Mouse (Mus musculus): Measurements from ENCODE around the gene Olfr1294. TPM values are rescaled to one million over a fixed set of nuclear protein-coding genes. Genes with fewer than 3 reads are reported as not detected.

Gene Olfr1294
- polyA plus RNA-seq (2015; fragmentation: Nextera tagmentation; extraction: Ambion mirVana): not detected in 2 replicates

DNA sequence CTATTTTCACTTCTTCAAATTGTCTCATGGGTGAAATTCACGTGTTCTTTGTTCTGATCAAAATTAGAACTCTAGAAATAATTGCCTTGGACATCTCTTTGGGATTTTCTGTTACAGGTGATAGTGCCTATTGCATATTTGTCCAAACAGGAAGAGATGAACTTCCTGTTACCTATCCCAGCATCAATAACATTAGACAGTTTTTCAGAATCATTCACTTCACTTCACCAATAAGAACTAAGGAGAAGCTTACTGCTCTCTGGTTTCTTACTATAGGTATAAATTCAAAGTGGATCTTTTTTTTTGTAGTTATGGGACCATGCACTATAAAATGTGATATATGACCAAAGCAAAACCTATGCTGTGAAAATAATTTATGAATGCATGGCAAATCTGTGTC is at the start of gene Olfr1294:
Gene Olfr1294 (minus strand): TSS at position 101 of the 400 bp plus-strand sequence.
- no peaks in the 10 kb centered on the region for H3K36me3 ChIP-seq
- H3K27ac ChIP-seq (replicated peaks): no peak within 1 kb of the TSS
- no peak within 1 kb of the TSS for H3K4me2 ChIP-seq
- no peak within 1 kb of the TSS for H3K9ac ChIP-seq
- no peak for ATAC-seq (ENCODE audit: extremely low read depth, insufficient number of reproducible peaks, low FRiP score, low TSS enrichment)
- H3K4me1 ChIP-seq: no peaks in the 10 kb centered on the region
- H3K27me3 ChIP-seq (replicated peaks): no peaks in the 10 kb centered on the region
- 36% methylated on average over 1 of the region's 1 CpGs for WGBS
- no peaks in the 10 kb centered on the region for H3K9me3 ChIP-seq
- no peak within 1 kb of the TSS for H3K4me3 ChIP-seq

DNA sequence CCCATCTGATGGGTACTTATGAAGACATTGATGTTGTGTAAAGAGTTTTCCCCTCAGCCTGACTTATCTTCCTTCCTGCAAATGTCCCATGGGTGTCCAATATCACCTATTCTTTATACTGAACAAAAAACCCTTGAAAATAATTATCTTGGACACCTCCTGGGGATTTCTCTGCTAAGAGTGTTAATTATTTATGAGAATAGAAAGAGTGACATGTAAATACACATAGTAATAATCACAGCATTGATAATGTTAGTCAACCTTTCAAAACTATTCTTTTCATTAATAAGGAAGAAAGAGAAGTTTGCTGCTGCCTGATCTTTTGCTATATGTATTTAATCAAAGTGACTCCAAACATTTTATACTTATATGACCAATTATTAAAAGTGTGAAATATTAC is 29.5 kb upstream of the Olfr1294 start, which contains the start of gene Olfr1295:
Gene Olfr1295 (minus strand): TSS at position 101 of the 400 bp plus-strand sequence.
- H3K36me3 ChIP-seq: no peaks in the 10 kb centered on the region
- H3K9ac ChIP-seq: no peak within 1 kb of the TSS
- H3K9me3 ChIP-seq: peaks cover 3% of the 10 kb centered on the region; the same call in 1 of the 2 replicates
- ATAC-seq (ENCODE audit: extremely low read depth, insufficient number of reproducible peaks, low FRiP score, low TSS enrichment): no peak
- H3K4me1 ChIP-seq: no peaks in the 10 kb centered on the region
- no peaks in the 10 kb centered on the region for H3K27me3 ChIP-seq (replicated peaks)
- no peak within 1 kb of the TSS for H3K4me3 ChIP-seq
- no peak within 1 kb of the TSS for H3K4me2 ChIP-seq
- H3K27ac ChIP-seq (replicated peaks): no peak within 1 kb of the TSS

DNA sequence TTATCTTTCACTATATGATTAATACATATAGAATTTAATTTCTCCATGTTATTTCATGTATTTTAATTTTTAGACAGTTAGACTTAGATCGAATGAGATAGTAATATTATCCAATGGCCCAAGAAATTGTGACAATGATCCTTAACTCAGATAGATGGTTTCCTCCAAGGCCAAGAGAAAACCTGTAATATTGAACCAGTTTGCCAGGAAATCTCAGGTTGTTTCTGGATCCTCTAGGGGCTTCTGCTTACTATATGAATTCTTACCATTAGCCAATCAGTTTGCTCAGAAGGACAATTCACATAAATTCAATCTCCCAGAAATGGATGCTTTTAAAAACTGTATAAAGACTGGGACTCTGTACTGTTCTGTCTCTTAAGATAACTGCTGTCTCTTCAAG is 15.2 kb downstream of the Olfr1294 start, which contains the start of gene Olfr1293-ps:
Gene Olfr1293-ps (plus strand): TSS at position 301 of the 400 bp plus-strand sequence.
- H3K4me3 ChIP-seq: no peak within 1 kb of the TSS
- H3K27ac ChIP-seq (replicated peaks): no peak within 1 kb of the TSS
- no peak within 1 kb of the TSS for H3K4me2 ChIP-seq
- no peaks in the 10 kb centered on the region for H3K4me1 ChIP-seq
- H3K36me3 ChIP-seq: no peaks in the 10 kb centered on the region
- WGBS: 64% methylated on average over 1 of the region's 1 CpGs
- H3K9me3 ChIP-seq: peaks cover 6% of the 10 kb centered on the region
- no peak for ATAC-seq (ENCODE audit: extremely low read depth, insufficient number of reproducible peaks, low FRiP score, low TSS enrichment)
- H3K9ac ChIP-seq: no peak within 1 kb of the TSS
- H3K27me3 ChIP-seq (replicated peaks): no peaks in the 10 kb centered on the region

DNA sequence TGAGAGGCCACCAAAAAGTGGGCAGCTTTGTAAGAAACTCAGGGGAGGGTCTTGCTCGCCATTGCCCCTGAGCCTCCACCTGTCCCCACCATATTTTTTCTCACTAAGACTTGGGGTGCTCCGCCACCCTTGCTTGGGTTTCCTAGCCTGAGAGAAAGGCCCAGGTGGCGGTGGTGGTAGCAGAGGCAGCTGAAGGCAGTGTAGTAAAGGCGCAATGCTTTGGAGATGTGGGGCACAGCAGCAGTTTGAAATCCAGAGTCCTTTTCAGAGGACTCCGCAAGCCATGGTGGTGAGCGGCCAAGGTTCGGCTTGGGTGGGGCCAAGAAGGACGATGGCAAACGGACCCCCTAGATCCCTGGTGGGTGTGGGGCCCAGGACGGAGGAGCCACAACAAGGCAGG is 22.6 kb downstream of the Olfr1294 start:
- no peaks in the 10 kb centered on the region for H3K36me3 ChIP-seq
- peaks cover 18% of the 10 kb centered on the region for H3K9me3 ChIP-seq
- 76% methylated on average over 10 of the region's 10 CpGs for WGBS
- H3K27ac ChIP-seq (replicated peaks): no peak overlapping the region
- no peaks in the 10 kb centered on the region for H3K4me1 ChIP-seq
- H3K27me3 ChIP-seq (replicated peaks): no peaks in the 10 kb centered on the region
- no peak for ATAC-seq (ENCODE audit: extremely low read depth, insufficient number of reproducible peaks, low FRiP score, low TSS enrichment)
- H3K4me3 ChIP-seq: no peak overlapping the region
- H3K9ac ChIP-seq: no peak overlapping the region
- no peak overlapping the region for H3K4me2 ChIP-seq

DNA sequence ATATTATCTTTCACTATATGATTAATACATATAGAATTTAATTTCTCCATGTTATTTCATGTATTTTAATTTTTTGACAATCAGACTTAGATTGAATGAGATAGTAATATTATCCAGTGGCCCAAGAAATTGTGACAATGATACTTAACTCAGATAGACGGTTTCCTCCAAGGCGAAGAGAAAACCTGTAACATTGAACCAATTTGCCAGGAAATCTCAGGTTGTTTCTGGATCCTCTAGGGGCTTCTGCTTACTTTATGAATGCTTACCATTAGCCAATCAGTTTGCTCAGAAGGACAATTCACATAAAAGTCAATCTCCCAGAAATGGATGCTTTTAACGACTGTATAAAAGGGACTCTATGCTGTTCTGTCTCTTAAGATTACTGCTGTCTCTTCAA is 43.2 kb downstream of the Olfr1294 start, which contains the start of gene Olfr1291-ps1:
Gene Olfr1291-ps1 (plus strand): TSS at position 301 of the 400 bp plus-strand sequence.
- Histone ChIP-seq H3K9me3 (no peaks in the 10 kb centered on the region), H3K4me2 (no peak within 1 kb of the TSS), H3K36me3 (no peaks in the 10 kb centered on the region), H3K27ac (replicated peaks) (no peak within 1 kb of the TSS), H3K9ac (no peak within 1 kb of the TSS), H3K4me1 (no peaks in the 10 kb centered on the region), H3K27me3 (replicated peaks) (no peaks in the 10 kb centered on the region), H3K4me3 (no peak within 1 kb of the TSS)
- 77% methylated on average over 3 of the region's 3 CpGs for WGBS
- no peak for ATAC-seq (ENCODE audit: extremely low read depth, insufficient number of reproducible peaks, low FRiP score, low TSS enrichment)

DNA sequence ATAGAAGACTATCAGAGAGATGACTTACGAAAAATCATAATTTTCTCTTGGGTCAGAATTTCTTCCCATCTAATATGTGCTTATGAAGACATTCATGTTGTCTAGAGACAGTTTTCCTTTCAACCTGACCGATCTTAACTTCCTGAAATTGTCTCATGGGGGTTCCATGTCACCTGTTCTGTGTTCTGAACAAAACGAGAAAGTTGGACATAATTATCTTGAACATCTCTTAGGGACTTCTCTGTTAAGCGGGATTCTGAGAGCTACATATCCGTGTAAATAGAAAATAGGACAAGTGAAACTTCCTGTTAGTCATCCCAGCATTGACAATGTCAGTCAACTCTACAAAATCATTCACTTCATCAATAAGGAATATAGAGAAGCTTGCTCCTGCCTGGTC is 46.4 kb downstream of the Olfr1294 start, which contains the start of gene Olfr1290:
Gene Olfr1290 (minus strand): TSS at position 101 of the 400 bp plus-strand sequence.
- ATAC-seq (ENCODE audit: extremely low read depth, insufficient number of reproducible peaks, low FRiP score, low TSS enrichment): no peak
- WGBS: 71% methylated on average over 5 of the region's 5 CpGs

More for the DNA sequence above, 46.4 kb downstream of the Olfr1294 start, which contains the start of gene Olfr1290:
- Histone ChIP-seq H3K27me3 (replicated peaks) (no peaks in the 10 kb centered on the region), H3K4me2 (no peak within 1 kb of the TSS), H3K4me3 (no peak within 1 kb of the TSS), H3K27ac (replicated peaks) (no peak within 1 kb of the TSS), H3K4me1 (no peaks in the 10 kb centered on the region), H3K9me3 (no peaks in the 10 kb centered on the region), H3K9ac (no peak within 1 kb of the TSS), H3K36me3 (no peaks in the 10 kb centered on the region)

Other genes with a start within 250 kb of the Olfr1294 start
- gene Olfr1279, start 239.7 kb downstream of the Olfr1294 start, polyA plus RNA-seq (2015; fragmentation: Nextera tagmentation; extraction: Ambion mirVana): not detected in 2 replicates
- gene Olfr1280, start 226.3 kb downstream of the Olfr1294 start, polyA plus RNA-seq (2015; fragmentation: Nextera tagmentation; extraction: Ambion mirVana): not detected in 2 replicates
- gene Olfr1281, start 213.8 kb downstream of the Olfr1294 start, polyA plus RNA-seq (2015; fragmentation: Nextera tagmentation; extraction: Ambion mirVana): not detected in 2 replicates
- gene Olfr1282, start 204.2 kb downstream of the Olfr1294 start, polyA plus RNA-seq (2015; fragmentation: Nextera tagmentation; extraction: Ambion mirVana): not detected in 2 replicates
- gene Olfr1283, start 173.5 kb downstream of the Olfr1294 start, polyA plus RNA-seq (2015; fragmentation: Nextera tagmentation; extraction: Ambion mirVana): not detected in 2 replicates
- gene Olfr1284, start 164.8 kb downstream of the Olfr1294 start, polyA plus RNA-seq (2015; fragmentation: Nextera tagmentation; extraction: Ambion mirVana): not detected in 2 replicates
- not detected in 2 replicates for gene Olfr1286, start 117.2 kb downstream of the Olfr1294 start, polyA plus RNA-seq (2015; fragmentation: Nextera tagmentation; extraction: Ambion mirVana)
- not detected in 2 replicates for gene Olfr1287, start 91.1 kb downstream of the Olfr1294 start, polyA plus RNA-seq (2015; fragmentation: Nextera tagmentation; extraction: Ambion mirVana)
- gene Olfr1288, start 66.2 kb downstream of the Olfr1294 start, polyA plus RNA-seq (2015; fragmentation: Nextera tagmentation; extraction: Ambion mirVana): not detected in 2 replicates
- not detected in 2 replicates for gene Olfr1289, start 59.5 kb downstream of the Olfr1294 start, polyA plus RNA-seq (2015; fragmentation: Nextera tagmentation; extraction: Ambion mirVana)
- gene Olfr1290, start 46.5 kb downstream of the Olfr1294 start, polyA plus RNA-seq (2015; fragmentation: Nextera tagmentation; extraction: Ambion mirVana): 0.17 TPM in 1 of 2 replicates, not detected in the other
- gene Olfr1291-ps1, start 43.1 kb downstream of the Olfr1294 start, polyA plus RNA-seq (2015; fragmentation: Nextera tagmentation; extraction: Ambion mirVana): not detected in 2 replicates
- not detected in 2 replicates for gene Olfr1293-ps, start 15.1 kb downstream of the Olfr1294 start, polyA plus RNA-seq (2015; fragmentation: Nextera tagmentation; extraction: Ambion mirVana)
- gene Olfr1295, start 29.4 kb upstream of the Olfr1294 start, polyA plus RNA-seq (2015; fragmentation: Nextera tagmentation; extraction: Ambion mirVana): not detected in 2 replicates
- not detected in 2 replicates for gene Olfr1297, start 86.2 kb upstream of the Olfr1294 start, polyA plus RNA-seq (2015; fragmentation: Nextera tagmentation; extraction: Ambion mirVana)
- gene Olfr1298, start 108.9 kb upstream of the Olfr1294 start, polyA plus RNA-seq (2015; fragmentation: Nextera tagmentation; extraction: Ambion mirVana): not detected in 2 replicates
- not detected in 2 replicates for gene Olfr1299, start 121.1 kb upstream of the Olfr1294 start, polyA plus RNA-seq (2015; fragmentation: Nextera tagmentation; extraction: Ambion mirVana)
- not detected in 2 replicates for gene Olfr1301, start 210.7 kb upstream of the Olfr1294 start, polyA plus RNA-seq (2015; fragmentation: Nextera tagmentation; extraction: Ambion mirVana)
- gene Olfr1302, start 237.1 kb upstream of the Olfr1294 start, polyA plus RNA-seq (2015; fragmentation: Nextera tagmentation; extraction: Ambion mirVana): not detected in 2 replicates

Data from heart, embryonic 13.5 days (tissue).